Comparison of ENCODE assay signal across 9 mouse cellular contexts in the genomic region with DNA sequence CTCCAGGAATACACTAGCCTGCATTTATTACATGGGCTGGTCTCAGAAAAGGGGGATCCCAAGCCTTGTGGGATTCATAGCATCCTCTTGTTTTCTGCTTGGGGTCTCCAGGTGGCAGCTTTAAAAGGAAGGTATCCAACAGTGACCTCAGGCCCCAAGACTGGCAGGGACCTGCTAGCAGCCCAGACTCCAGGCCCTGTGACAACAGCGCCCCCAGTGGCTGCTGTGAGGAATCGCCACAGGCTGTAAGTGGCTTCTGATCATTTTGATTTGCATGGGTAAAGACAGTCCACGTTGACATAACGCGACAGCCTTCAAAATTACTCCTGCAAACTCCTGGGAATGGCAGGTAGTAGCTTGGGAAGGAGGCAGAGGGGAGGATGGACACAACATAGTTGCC. TPM values are rescaled to one million over a fixed set of nuclear protein-coding genes. Genes with fewer than 3 reads are reported as not detected.
DNase-seq lines count a peak whose midpoint lies in the region; ATAC-seq and TF ChIP-seq lines count a peak whose summit lies in the region.
"Had no signal": no experiment of that assay in that cellular context is flagged by ENCODE, and none has a peak within 500 bp of the region (broad histone marks: within the 10 kb centered on the region; RNA-seq: fewer than 3 reads in every experiment).

No protein-coding gene starts in this region.

- no peak overlapping the region for H3K4me3 ChIP-seq in kidney, adult 2 months (ENCODE audit: insufficient read depth, low read depth, low read length)
- H3K4me3 ChIP-seq in kidney, embryonic 15.5 days (replicated peaks), result no peak overlapping the region
- H3K4me3 ChIP-seq in bone marrow, adult 2 months (replicated peaks; ENCODE audit: control insufficient read depth, low read depth, low read length), result no peak overlapping the region
- no peak overlapping the region for H3K4me3 ChIP-seq in embryonic facial prominence, embryonic 11.5 days (ENCODE audit: low read depth, low read length)
- H3K4me3 ChIP-seq: embryonic facial prominence, embryonic 13.5 days had no signal

- no peaks in the 10 kb centered on the region for H3K9me3 ChIP-seq in kidney, embryonic 15.5 days (replicated peaks)
- no peaks in the 10 kb centered on the region for H3K9me3 ChIP-seq in embryonic facial prominence, embryonic 11.5 days (replicated peaks; ENCODE audit: control insufficient read depth, low read length)
- H3K9me3 ChIP-seq: embryonic facial prominence, embryonic 13.5 days had no signal

- no peak overlapping the region for H3K27ac ChIP-seq in kidney, adult 2 months (ENCODE audit: insufficient read depth, low read depth, low read length)
- H3K27ac ChIP-seq in kidney, embryonic 15.5 days, result no peak overlapping the region
- H3K27ac ChIP-seq in bone marrow, adult 2 months (ENCODE audit: control insufficient read depth, insufficient read depth, low read depth, low read length, poor library complexity), result no peak overlapping the region
- no peak overlapping the region for H3K27ac ChIP-seq in embryonic facial prominence, embryonic 11.5 days (replicated peaks; ENCODE audit: low read depth, low read length)
- H3K27ac ChIP-seq: embryonic facial prominence, embryonic 13.5 days had no signal

- H3K4me2 ChIP-seq in kidney, embryonic 15.5 days, result no peak overlapping the region
- no peak overlapping the region for H3K4me2 ChIP-seq in embryonic facial prominence, embryonic 11.5 days (ENCODE audit: low read depth, low read length)
- H3K4me2 ChIP-seq: embryonic facial prominence, embryonic 13.5 days had no signal

- no peaks in the 10 kb centered on the region for H3K36me3 ChIP-seq in kidney, adult 2 months (ENCODE audit: control insufficient read depth, insufficient read depth, low read length)
- peaks cover 97% of the 10 kb centered on the region for H3K36me3 ChIP-seq in kidney, embryonic 15.5 days
- peaks cover 12% of the 10 kb centered on the region for H3K36me3 ChIP-seq in embryonic facial prominence, embryonic 11.5 days (replicated peaks; ENCODE audit: control insufficient read depth, insufficient read depth, low read depth, low read length)

- ATAC-seq in kidney, embryonic 15.5 days (replicated peaks; ENCODE audit: low FRiP score), result no peak
- ATAC-seq in embryonic facial prominence, embryonic 11.5 days (replicated peaks; ENCODE audit: insufficient number of reproducible peaks, low FRiP score, low TSS enrichment, low read depth), result no peak

- peak; percentile 88 for TF ChIP-seq CTCF in kidney, adult 2 months (conservative IDR thresholded peaks at IDR 0.05; ENCODE audit: insufficient read depth, insufficient read length, low read depth, low read length)
- TF ChIP-seq CTCF in bone marrow, adult 2 months (IDR thresholded peaks at IDR 0.05; ENCODE audit: control insufficient read depth, insufficient read depth, low read length), result peak; percentile 82

- no peaks in the 10 kb centered on the region for H3K4me1 ChIP-seq in kidney, adult 2 months (ENCODE audit: control insufficient read depth, insufficient read depth, low read length)
- H3K4me1 ChIP-seq in kidney, embryonic 15.5 days, result no peaks in the 10 kb centered on the region
- no peaks in the 10 kb centered on the region for H3K4me1 ChIP-seq in bone marrow, adult 2 months (ENCODE audit: control insufficient read depth, insufficient read depth, low read length)
- H3K4me1 ChIP-seq in embryonic facial prominence, embryonic 11.5 days (ENCODE audit: control insufficient read depth, insufficient read depth, low read length), result no peaks in the 10 kb centered on the region
- H3K4me1 ChIP-seq: embryonic facial prominence, embryonic 13.5 days had no signal

- no peaks in the 10 kb centered on the region for H3K27me3 ChIP-seq in kidney, adult 2 months (replicated peaks; ENCODE audit: control insufficient read depth, insufficient read depth, low read length)
- no peaks in the 10 kb centered on the region for H3K27me3 ChIP-seq in kidney, embryonic 15.5 days
- H3K27me3 ChIP-seq in embryonic facial prominence, embryonic 11.5 days (ENCODE audit: control insufficient read depth, insufficient read depth, low read length), result no peaks in the 10 kb centered on the region
- H3K27me3 ChIP-seq: embryonic facial prominence, embryonic 13.5 days had no signal

- DNase-seq in kidney, adult 2 months, result peak; percentile 40
- peak; percentile 27 to 45 for DNase-seq in CD8-positive naive resting alpha-beta T cell, adult 2 months (ENCODE audit: low read depth in 2 of 2, low spot score in 2 of 2)
- peak; percentile 73 for DNase-seq in embryonic facial prominence, embryonic 11.5 days (ENCODE audit: low spot score)
- DNase-seq in induced T-regulatory cell, adult 2 months (ENCODE audit: low read depth), result peak; percentile 72
- DNase-seq in lung, postnatal 14 days, result peak; percentile 66
- DNase-seq in retina, postnatal 1 day, result peak; percentile 73

- H3K9ac ChIP-seq in kidney, embryonic 15.5 days, result no peak overlapping the region
- no peak overlapping the region for H3K9ac ChIP-seq in embryonic facial prominence, embryonic 11.5 days (replicated peaks; ENCODE audit: low read length)
- H3K9ac ChIP-seq: embryonic facial prominence, embryonic 13.5 days had no signal

- WGBS in kidney, adult 2 months, result 22% methylated on average over 5 of the region's 5 CpGs
- 39% methylated on average over 5 of the region's 5 CpGs for WGBS in kidney, embryonic 15.5 days
- WGBS in bone marrow, adult 2 months, result 55% methylated on average over 5 of the region's 5 CpGs
- 35% methylated on average over 5 of the region's 5 CpGs for WGBS in embryonic facial prominence, embryonic 11.5 days

- no peak for TF ChIP-seq POLR2A in kidney, adult 2 months (IDR thresholded peaks at IDR 0.05; ENCODE audit: low read depth, low read length)
- TF ChIP-seq POLR2A in bone marrow, adult 2 months (IDR thresholded peaks at IDR 0.05; ENCODE audit: borderline replicate concordance, control insufficient read depth, low read depth, low read length), result no peak

RNA-seq across cellular contexts. Expression of gene Pex11g, which starts 16.8 kb away (rescaled TPM):
- polyA plus RNA-seq in kidney, adult 2 months (2012; rRNA removed), result 15.1 and 15.5 TPM in 2 replicates
- 6.2 and 7.5 TPM in 2 replicates for polyA plus RNA-seq in kidney, embryonic 15.5 days (2015; fragmentation: Nextera tagmentation; extraction: Ambion mirVana)
- polyA plus RNA-seq in bone marrow, adult 2 months (2011; ENCODE audit: insufficient read depth, insufficient read length, low replicate concordance, missing spikeins), result 1.7 and 2.6 TPM in 2 replicates
- 2.1 TPM in 2 replicates for polyA plus RNA-seq in embryonic facial prominence, embryonic 11.5 days (2014; fragmentation: Nextera tagmentation; extraction: Ambion mirVana)

RNA-seq across cellular contexts. Expression of gene Tex45, which starts 20.0 kb away (rescaled TPM):
- 0.05 and 0.11 TPM in 2 replicates for polyA plus RNA-seq in kidney, adult 2 months (2012; rRNA removed)
- not detected in 2 replicates for polyA plus RNA-seq in kidney, embryonic 15.5 days (2015; fragmentation: Nextera tagmentation; extraction: Ambion mirVana)
- 1.00 TPM in 1 of 2 replicates, not detected in the other for polyA plus RNA-seq in bone marrow, adult 2 months (2011; ENCODE audit: insufficient read depth, insufficient read length, low replicate concordance, missing spikeins)
- 0.14 TPM in 1 of 2 replicates, not detected in the other for polyA plus RNA-seq in embryonic facial prominence, embryonic 11.5 days (2014; fragmentation: Nextera tagmentation; extraction: Ambion mirVana)

RNA-seq across cellular contexts. Expression of gene Zfp358, which starts 42.3 kb away (rescaled TPM):
- polyA plus RNA-seq in kidney, adult 2 months (2012; rRNA removed), result 43.2 and 58.6 TPM in 2 replicates
- polyA plus RNA-seq in kidney, embryonic 15.5 days (2015; fragmentation: Nextera tagmentation; extraction: Ambion mirVana), result 47.3 and 50.0 TPM in 2 replicates
- 3.9 and 5.8 TPM in 2 replicates for polyA plus RNA-seq in bone marrow, adult 2 months (2011; ENCODE audit: insufficient read depth, insufficient read length, low replicate concordance, missing spikeins)
- polyA plus RNA-seq in embryonic facial prominence, embryonic 11.5 days (2014; fragmentation: Nextera tagmentation; extraction: Ambion mirVana), result 29.0 and 29.9 TPM in 2 replicates

RNA-seq across cellular contexts. Expression of gene Mcoln1, which starts 49.6 kb away (rescaled TPM):
- polyA plus RNA-seq in kidney, adult 2 months (2012; rRNA removed), result 239 and 302 TPM in 2 replicates
- polyA plus RNA-seq in kidney, embryonic 15.5 days (2015; fragmentation: Nextera tagmentation; extraction: Ambion mirVana), result 56.0 and 57.1 TPM in 2 replicates
- polyA plus RNA-seq in bone marrow, adult 2 months (2011; ENCODE audit: insufficient read depth, insufficient read length, low replicate concordance, missing spikeins), result 97.4 and 154 TPM in 2 replicates
- polyA plus RNA-seq in embryonic facial prominence, embryonic 11.5 days (2014; fragmentation: Nextera tagmentation; extraction: Ambion mirVana), result 43.1 and 43.6 TPM in 2 replicates

RNA-seq across cellular contexts. Expression of gene Arhgef18, which starts 57.9 kb away (rescaled TPM):
- 37.9 and 38.9 TPM in 2 replicates for polyA plus RNA-seq in kidney, adult 2 months (2012; rRNA removed)
- 10.9 and 11.2 TPM in 2 replicates for polyA plus RNA-seq in kidney, embryonic 15.5 days (2015; fragmentation: Nextera tagmentation; extraction: Ambion mirVana)
- polyA plus RNA-seq in bone marrow, adult 2 months (2011; ENCODE audit: insufficient read depth, insufficient read length, low replicate concordance, missing spikeins), result 15.2 and 34.7 TPM in 2 replicates
- 7.2 and 8.8 TPM in 2 replicates for polyA plus RNA-seq in embryonic facial prominence, embryonic 11.5 days (2014; fragmentation: Nextera tagmentation; extraction: Ambion mirVana)
